Mouse (Mus musculus): Measurements from ENCODE around the gene Slc9a5.
A peak's percentile ranks its signal among the peaks of the same experiment; 100 is the strongest.

DNA sequence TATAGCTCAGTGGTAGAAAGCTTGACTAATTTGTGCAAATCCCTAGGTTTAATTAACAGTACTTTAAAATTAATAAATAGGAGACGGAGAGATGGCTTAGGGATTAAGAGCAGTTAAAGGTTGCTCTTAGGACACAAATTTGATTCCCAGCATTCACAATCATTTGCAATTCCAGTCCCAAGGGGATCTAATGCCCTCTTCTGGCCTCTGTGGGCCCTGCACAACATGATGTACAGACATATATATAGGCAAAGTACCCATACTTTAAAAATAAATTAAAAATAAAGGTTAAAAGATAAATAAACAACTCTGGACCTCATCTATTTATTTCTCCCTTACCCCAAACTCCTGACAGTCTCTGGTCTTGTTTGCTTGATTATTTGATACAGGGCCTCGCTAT is 70.3 kb downstream of the Slc9a5 start:
- TF ChIP-seq CTCF (IDR thresholded peaks at IDR 0.05) = peak; percentile 48
- no peak for TF ChIP-seq EP300 (IDR thresholded peaks at IDR 0.05; ENCODE audit: insufficient read depth, low read depth, low read length)

Measured in heart, adult 2 months (tissue).